ENCODE assay signal across 19 mouse cellular contexts in the genomic region with DNA sequence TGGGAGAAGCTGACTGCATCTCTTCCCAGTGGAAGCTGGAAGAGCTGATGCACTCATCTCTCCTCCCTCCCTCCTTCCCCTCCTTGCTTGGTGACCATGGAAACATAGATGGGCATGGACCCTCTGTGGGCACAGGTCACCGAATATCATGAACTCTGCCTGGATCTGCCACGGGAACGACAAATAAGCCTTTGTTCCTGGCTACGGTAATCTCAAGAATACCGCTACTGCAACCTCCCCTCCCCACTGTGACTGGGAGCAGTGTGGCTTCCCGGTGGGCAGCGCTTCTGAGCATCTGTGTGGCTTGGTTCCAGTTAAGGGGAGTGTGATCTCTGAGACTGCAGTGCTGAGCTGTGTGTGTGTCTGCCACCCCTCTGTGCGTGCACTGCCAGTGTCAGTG.
DNase-seq lines count a peak whose midpoint lies in the region; ATAC-seq and TF ChIP-seq lines count a peak whose summit lies in the region.
"Had no signal": no experiment of that assay in that cellular context is flagged by ENCODE, and none has a peak within 500 bp of the region (broad histone marks: within the 10 kb centered on the region; RNA-seq: fewer than 3 reads in every experiment).

No protein-coding gene starts in this region.

- peak overlapping the region; percentile 64 for H3K4me3 ChIP-seq in megakaryocyte, embryonic 14.5 days (replicated peaks)
- no peak overlapping the region for H3K4me3 ChIP-seq in hindbrain, embryonic 12.5 days
- no peak overlapping the region for H3K4me3 ChIP-seq in hindbrain, postnatal 0 days (ENCODE audit: low read length)
- H3K4me3 ChIP-seq in neural tube, embryonic 15.5 days (replicated peaks), result no peak overlapping the region
- H3K4me3 ChIP-seq: heart, embryonic 15.5 days; limb, embryonic 13.5 days; liver, embryonic 13.5 days; stomach, embryonic 15.5 days had no signal

- H3K4me1 ChIP-seq in megakaryocyte, embryonic 14.5 days, result peaks cover 98% of the 10 kb centered on the region
- peaks cover 61% of the 10 kb centered on the region for H3K4me1 ChIP-seq in hindbrain, embryonic 12.5 days
- peaks cover 59% of the 10 kb centered on the region for H3K4me1 ChIP-seq in hindbrain, postnatal 0 days (ENCODE audit: insufficient read depth, low read length)
- H3K4me1 ChIP-seq in neural tube, embryonic 15.5 days, result peaks cover 62% of the 10 kb centered on the region
- H3K4me1 ChIP-seq: liver, embryonic 13.5 days had no signal

- no peak for DNase-seq in hindbrain, postnatal 0 days (ENCODE audit: low spot score)
- no peak for DNase-seq in layer of hippocampus, postnatal 14 days (ENCODE audit: low spot score in 2 of 2)
- DNase-seq: adrenal gland, adult 2 months; gastrocnemius, postnatal 25 days; heart, postnatal 4 days; liver, embryonic 13.5 days; thymus, adult 18-20 months; thymus, postnatal 4 days had no signal

- H3K27ac ChIP-seq in hindbrain, embryonic 12.5 days, result peak overlapping the region; percentile 18; the same call in 1 of the 2 replicates
- peak overlapping the region; percentile 56; the same call in 1 of the 2 replicates for H3K27ac ChIP-seq in hindbrain, postnatal 0 days
- H3K27ac ChIP-seq in neural tube, embryonic 15.5 days (replicated peaks), result 0 out of 2 replicates have a peak overlapping the region, but pooled peaks have one; percentile 10
- H3K27ac ChIP-seq: heart, embryonic 15.5 days; limb, embryonic 13.5 days; liver, embryonic 13.5 days; macrophage; stomach, embryonic 15.5 days had no signal

- TF ChIP-seq CTCF in hindbrain, postnatal 0 days (IDR thresholded peaks at IDR 0.05; ENCODE audit: low read depth), result no peak

- no peaks in the 10 kb centered on the region for H3K36me3 ChIP-seq in megakaryocyte, embryonic 14.5 days (replicated peaks; ENCODE audit: low read length)
- H3K36me3 ChIP-seq in hindbrain, embryonic 12.5 days, result peaks cover 17% of the 10 kb centered on the region; the same call in 1 of the 2 replicates
- H3K36me3 ChIP-seq in hindbrain, postnatal 0 days (ENCODE audit: insufficient read depth, low read length), result no peaks in the 10 kb centered on the region; the same call in 1 of the 2 replicates
- no peaks in the 10 kb centered on the region for H3K36me3 ChIP-seq in neural tube, embryonic 15.5 days
- H3K36me3 ChIP-seq: heart, embryonic 15.5 days; liver, embryonic 13.5 days had no signal

- no peak overlapping the region for H3K4me2 ChIP-seq in hindbrain, embryonic 12.5 days (replicated peaks)
- no peak overlapping the region for H3K4me2 ChIP-seq in hindbrain, postnatal 0 days (ENCODE audit: low read depth, low read length)
- no peak overlapping the region for H3K4me2 ChIP-seq in neural tube, embryonic 15.5 days
- H3K4me2 ChIP-seq: heart, embryonic 15.5 days; limb, embryonic 13.5 days; liver, embryonic 13.5 days; lung, embryonic 14.5 days; stomach, embryonic 15.5 days had no signal

- no peak for ATAC-seq in megakaryocyte, adult 5-6 weeks (ENCODE audit: poor library complexity, severe bottlenecking)
- no peak for ATAC-seq in hindbrain, embryonic 12.5 days (ENCODE audit: low FRiP score)
- ATAC-seq in hindbrain, postnatal 0 days, result 0 out of 2 replicates have a peak, but pooled peaks have one; percentile 17
- no peak for ATAC-seq in neural tube, embryonic 15.5 days (ENCODE audit: low FRiP score)
- ATAC-seq in CD4-positive, CD25-positive, alpha-beta regulatory T cell, adult 4 months, result no peak
- ATAC-seq: intestine, postnatal 0 days had no signal

- no peak overlapping the region; the same call in 1 of the 2 replicates for H3K9ac ChIP-seq in hindbrain, embryonic 12.5 days
- 0 out of 2 replicates have a peak overlapping the region, but pooled peaks have one; percentile 28 for H3K9ac ChIP-seq in hindbrain, postnatal 0 days (replicated peaks; ENCODE audit: low read length)
- H3K9ac ChIP-seq in neural tube, embryonic 15.5 days (replicated peaks), result no peak overlapping the region
- H3K9ac ChIP-seq: heart, embryonic 15.5 days; limb, embryonic 13.5 days; liver, embryonic 13.5 days; lung, embryonic 14.5 days; stomach, embryonic 15.5 days had no signal

- H3K27me3 ChIP-seq in megakaryocyte, embryonic 14.5 days (replicated peaks), result peaks cover 4% of the 10 kb centered on the region
- no peaks in the 10 kb centered on the region for H3K27me3 ChIP-seq in hindbrain, embryonic 12.5 days
- no peaks in the 10 kb centered on the region for H3K27me3 ChIP-seq in hindbrain, postnatal 0 days (ENCODE audit: insufficient read depth, low read length)
- H3K27me3 ChIP-seq in neural tube, embryonic 15.5 days (replicated peaks), result no peaks in the 10 kb centered on the region
- H3K27me3 ChIP-seq: limb, embryonic 13.5 days; liver, embryonic 13.5 days; stomach, embryonic 15.5 days had no signal

- 30% methylated on average over 8 of the region's 8 CpGs for WGBS in hindbrain, embryonic 12.5 days
- 16% methylated on average over 8 of the region's 8 CpGs for WGBS in hindbrain, postnatal 0 days
- 19% methylated on average over 8 of the region's 8 CpGs for WGBS in neural tube, embryonic 15.5 days

- no peaks in the 10 kb centered on the region for H3K9me3 ChIP-seq in megakaryocyte, embryonic 14.5 days
- H3K9me3 ChIP-seq in hindbrain, embryonic 12.5 days (replicated peaks), result no peaks in the 10 kb centered on the region
- no peaks in the 10 kb centered on the region for H3K9me3 ChIP-seq in hindbrain, postnatal 0 days (ENCODE audit: low read length)
- no peaks in the 10 kb centered on the region for H3K9me3 ChIP-seq in neural tube, embryonic 15.5 days (replicated peaks)
- H3K9me3 ChIP-seq: heart, embryonic 15.5 days; limb, embryonic 13.5 days; liver, embryonic 13.5 days; stomach, embryonic 15.5 days had no signal
